In genomic region chr5:135966866-135967265, GRCm38 (mm10) we compare ENCODE assay signal across 12 mouse cellular contexts. TPM values are rescaled to one million over a fixed set of nuclear protein-coding genes. Genes with fewer than 3 reads are reported as not detected.
DNase-seq lines count a peak whose midpoint lies in the region; ATAC-seq and TF ChIP-seq lines count a peak whose summit lies in the region.
"Had no signal": no experiment of that assay in that cellular context is flagged by ENCODE, and none has a peak within 500 bp of the region (broad histone marks: within the 10 kb centered on the region; RNA-seq: fewer than 3 reads in every experiment).

No protein-coding gene starts in this region.

- H3K4me2 ChIP-seq in liver, embryonic 12.5 days, result no peak overlapping the region
- no peak overlapping the region for H3K4me2 ChIP-seq in CH12.LX (ENCODE audit: insufficient read depth, low read depth, poor library complexity, severe bottlenecking)
- no peak overlapping the region for H3K4me2 ChIP-seq in forebrain, embryonic 12.5 days
- H3K4me2 ChIP-seq: heart, embryonic 15.5 days had no signal

- dilution Hi-C loops in CH12.LX (cut with MboI; ENCODE audit: extremely low pct_ligation_motif_present, extremely low pct_unique_long_range_greater_than_20kb, low sequenced_read_pairs), result no loop called here

- H3K4me3 ChIP-seq in gastrocnemius, adult 2 months, result no peak overlapping the region
- H3K4me3 ChIP-seq in liver, adult 2 months (ENCODE audit: insufficient read depth, low read depth, low read length), result no peak overlapping the region
- no peak overlapping the region for H3K4me3 ChIP-seq in liver, embryonic 12.5 days
- H3K4me3 ChIP-seq in CH12.LX (replicated peaks in 1 of 3; ENCODE audit: low read depth in 2 of 3, low read length in 2 of 3, poor library complexity in 1 of 3), result no peak overlapping the region
- no peak overlapping the region for H3K4me3 ChIP-seq in forebrain, embryonic 12.5 days (replicated peaks)
- H3K4me3 ChIP-seq: heart, embryonic 15.5 days had no signal

- TF ChIP-seq POLR2A in liver, adult 2 months (IDR thresholded peaks at IDR 0.05; ENCODE audit: extremely low read depth, insufficient read depth, low read length), result no peak
- no peak for TF ChIP-seq POLR2A in CH12.LX (IDR thresholded peaks at IDR 0.05; ENCODE audit: low read depth, low read length)

- H3K27me3 ChIP-seq in liver, adult 2 months (ENCODE audit: control insufficient read depth, insufficient read depth, low read length), result no peaks in the 10 kb centered on the region
- peaks cover 14% of the 10 kb centered on the region for H3K27me3 ChIP-seq in liver, embryonic 12.5 days (replicated peaks)
- H3K27me3 ChIP-seq in CH12.LX (replicated peaks), result peaks cover 19% of the 10 kb centered on the region
- H3K27me3 ChIP-seq in forebrain, embryonic 12.5 days, result peaks cover 12% of the 10 kb centered on the region
- H3K27me3 ChIP-seq: heart, embryonic 15.5 days had no signal

- H3K9ac ChIP-seq in liver, adult 2 months (ENCODE audit: low read depth, low read length), result no peak overlapping the region
- no peak overlapping the region for H3K9ac ChIP-seq in liver, embryonic 12.5 days
- H3K9ac ChIP-seq in CH12.LX (ENCODE audit: insufficient read depth, low read depth), result no peak overlapping the region
- no peak overlapping the region for H3K9ac ChIP-seq in forebrain, embryonic 12.5 days
- H3K9ac ChIP-seq: heart, embryonic 15.5 days had no signal

- peak; percentile 54 for TF ChIP-seq CTCF in gastrocnemius, adult 2 months (IDR thresholded peaks at IDR 0.05)
- peak; percentile 57 for TF ChIP-seq CTCF in liver, adult 2 months (IDR thresholded peaks at IDR 0.05; ENCODE audit: low read depth, low read length)
- peak; percentile 35 to 56; a peak in 3 of 4 replicates for TF ChIP-seq CTCF in CH12.LX (conservative IDR thresholded peaks at IDR 0.05 in 1 of 2, IDR thresholded peaks at IDR 0.05 in 1 of 2; ENCODE audit: low read depth in 2 of 2, low read length in 2 of 2)

- 0 out of 2 replicates have a peak, but pooled peaks cover 1% of the 10 kb centered on the region for H3K4me1 ChIP-seq in liver, adult 2 months (ENCODE audit: control insufficient read depth, insufficient read depth, low read length)
- H3K4me1 ChIP-seq in liver, embryonic 12.5 days, result peaks cover 20% of the 10 kb centered on the region
- H3K4me1 ChIP-seq in CH12.LX (ENCODE audit: control insufficient read depth in 1 of 2, insufficient read depth in 2 of 2), result peaks cover 6 to 10% of the 10 kb centered on the region in 2 experiments; a peak in 2 of 4 replicates
- H3K4me1 ChIP-seq in forebrain, embryonic 12.5 days, result peaks cover 11% of the 10 kb centered on the region

- DNase-seq in gastrocnemius, adult 2 months, result no peak
- DNase-seq in gastrocnemius, postnatal 36 days, result no peak
- DNase-seq in liver, adult 2 months (ENCODE audit: extremely low read depth, low read depth, low spot score), result no peak
- DNase-seq in CH12.LX (ENCODE audit: extremely low read depth), result peak; percentile 33
- DNase-seq in induced T-regulatory cell, adult 2 months (ENCODE audit: low read depth), result peak; percentile 77
- DNase-seq in cerebellum, adult 9-10 months, result no peak
- DNase-seq: midbrain, embryonic 14.5 days had no signal

- in situ Hi-C loops in CH12.LX (cut with MboI; ENCODE audit: low pct_ligation_motif_present, low pct_unique_long_range_greater_than_20kb, low sequenced_read_pairs), result no loop called here

- no peaks in the 10 kb centered on the region for H3K79me2 ChIP-seq in liver, adult 2 months (ENCODE audit: control insufficient read depth, insufficient read depth, low read length)
- H3K79me2 ChIP-seq in CH12.LX (replicated peaks; ENCODE audit: control insufficient read depth, extremely low read depth, insufficient read depth, poor library complexity, severe bottlenecking), result no peaks in the 10 kb centered on the region

- H3K27ac ChIP-seq in gastrocnemius, adult 2 months, result no peak overlapping the region
- H3K27ac ChIP-seq in liver, adult 2 months (replicated peaks; ENCODE audit: insufficient read depth, low read depth, low read length), result no peak overlapping the region
- H3K27ac ChIP-seq in liver, embryonic 12.5 days, result no peak overlapping the region
- no peak overlapping the region for H3K27ac ChIP-seq in CH12.LX (ENCODE audit: insufficient read depth, low read depth)
- no peak overlapping the region for H3K27ac ChIP-seq in forebrain, embryonic 12.5 days
- H3K27ac ChIP-seq: heart, embryonic 15.5 days had no signal

- intact Hi-C loops in gastrocnemius, adult 2 months (cut with DNase I), result no loop called here
- intact Hi-C loops in gastrocnemius, postnatal 36 days (cut with DNase I), result no loop called here

- ATAC-seq in liver, embryonic 12.5 days, result no peak
- ATAC-seq in forebrain, embryonic 12.5 days (ENCODE audit: low FRiP score), result no peak

- H3K9me3 ChIP-seq in liver, embryonic 12.5 days (replicated peaks), result no peaks in the 10 kb centered on the region
- no peaks in the 10 kb centered on the region for H3K9me3 ChIP-seq in CH12.LX (replicated peaks; ENCODE audit: low read length)
- no peaks in the 10 kb centered on the region for H3K9me3 ChIP-seq in forebrain, embryonic 12.5 days
- H3K9me3 ChIP-seq: heart, embryonic 15.5 days had no signal

- no peaks in the 10 kb centered on the region for H3K36me3 ChIP-seq in liver, adult 2 months (ENCODE audit: control insufficient read depth, insufficient read depth, low read length)
- H3K36me3 ChIP-seq in liver, embryonic 12.5 days, result no peaks in the 10 kb centered on the region
- no peaks in the 10 kb centered on the region for H3K36me3 ChIP-seq in CH12.LX (replicated peaks in 1 of 2; ENCODE audit: control insufficient read depth in 1 of 2, insufficient read depth in 1 of 2, low read length in 1 of 2)
- no peaks in the 10 kb centered on the region for H3K36me3 ChIP-seq in forebrain, embryonic 12.5 days (replicated peaks)
- H3K36me3 ChIP-seq: heart, embryonic 15.5 days had no signal

- TF ChIP-seq EP300 in CH12.LX (IDR thresholded peaks at IDR 0.05; ENCODE audit: low read length), result no peak

- no peak for TF ChIP-seq RAD21 in CH12.LX (IDR thresholded peaks at IDR 0.05; ENCODE audit: low read depth, low read length)

- WGBS in liver, adult 2 months, result 57% methylated on average over 9 of the region's 9 CpGs
- WGBS in liver, embryonic 12.5 days (ENCODE audit: insufficient replicate concordance), result 52% methylated on average over 9 of the region's 9 CpGs
- 71% methylated on average over 9 of the region's 9 CpGs for WGBS in forebrain, embryonic 12.5 days

TF ChIP-seq in CH12.LX, 34 proteins besides CTCF, POLR2A, EP300 and RAD21:
- no peak for TF ChIP-seq TCF12 (IDR thresholded peaks at IDR 0.05; ENCODE audit: low read depth, low read length)
- TF ChIP-seq SMC3 (IDR thresholded peaks at IDR 0.05; ENCODE audit: low read depth, low read length), result peak; percentile 18
- TF ChIP-seq IRF4 (IDR thresholded peaks at IDR 0.05; ENCODE audit: low read depth, low read length), result no peak

RNA-seq across cellular contexts. Expression of gene Ssc4d, which starts 7.5 kb away (rescaled TPM):
- total RNA-seq in gastrocnemius, adult 2 months (2021), result under 1 TPM; 0.22 to 0.59 TPM
- total RNA-seq in gastrocnemius, postnatal 36 days (2021), result 1 to 10 TPM in 1 of 2 experiments, under 1 TPM in 1; 0.57 to 1.1 TPM
- total RNA-seq in liver, adult 2 months (2014; rRNA removed), result 4.0 and 4.8 TPM in 2 replicates
- 5.8 and 6.5 TPM in 2 replicates for polyA plus RNA-seq in liver, adult 2 months (2012; rRNA removed)
- 2.0 TPM in 2 replicates for polyA plus RNA-seq in liver, embryonic 12.5 days (2016; fragmentation: Nextera tagmentation; extraction: Ambion mirVana)
- total RNA-seq in CH12.LX (2012; rRNA removed) (1.7 and 2.0 TPM in 2 replicates), CH12.LX (2014; rRNA removed) (1.8 and 2.9 TPM in 2 replicates)
- polyA plus RNA-seq in CH12.LX (2012; ENCODE audit: insufficient read length, low read depth), result 1.8 and 1.9 TPM in 2 replicates
- 1.1 and 1.7 TPM in 2 replicates for polyA plus RNA-seq in forebrain, embryonic 12.5 days (2016; fragmentation: Nextera tagmentation; extraction: Ambion mirVana)

RNA-seq across cellular contexts. Expression of gene Zp3, which starts 13.0 kb away (rescaled TPM):
- not detected for total RNA-seq in gastrocnemius, adult 2 months (2021)
- not detected for total RNA-seq in gastrocnemius, postnatal 36 days (2021)
- total RNA-seq in liver, adult 2 months (2014; rRNA removed), result not detected in 2 replicates
- not detected in 2 replicates for polyA plus RNA-seq in liver, adult 2 months (2012; rRNA removed)
- not detected in 2 replicates for polyA plus RNA-seq in liver, embryonic 12.5 days (2016; fragmentation: Nextera tagmentation; extraction: Ambion mirVana)
- total RNA-seq in CH12.LX (2012; rRNA removed), result 0.13 TPM in 1 of 2 replicates, not detected in the other
- not detected in 2 replicates for total RNA-seq in CH12.LX (2014; rRNA removed)
- polyA plus RNA-seq in CH12.LX (2012; ENCODE audit: insufficient read length, low read depth), result not detected in 2 replicates
- 0.28 TPM in 1 of 2 replicates, not detected in the other for polyA plus RNA-seq in forebrain, embryonic 12.5 days (2016; fragmentation: Nextera tagmentation; extraction: Ambion mirVana)
- polyA plus RNA-seq: embryonic facial prominence, embryonic 11.5 days; heart, embryonic 15.5 days; kidney, embryonic 14.5 days; midbrain, embryonic 14.5 days had no signal

RNA-seq across cellular contexts. Expression of gene Dtx2, which starts 27.7 kb away (rescaled TPM):
- total RNA-seq in gastrocnemius, adult 2 months (2021), result 1 to 10 TPM; 6.5 to 8.2 TPM
- 1 to 10 TPM; 6.0 to 6.4 TPM for total RNA-seq in gastrocnemius, postnatal 36 days (2021)
- 1.0 and 1.9 TPM in 2 replicates for total RNA-seq in liver, adult 2 months (2014; rRNA removed)
- polyA plus RNA-seq in liver, adult 2 months (2012; rRNA removed), result 4.3 and 7.1 TPM in 2 replicates
- 11.3 and 12.5 TPM in 2 replicates for polyA plus RNA-seq in liver, embryonic 12.5 days (2016; fragmentation: Nextera tagmentation; extraction: Ambion mirVana)
- total RNA-seq in CH12.LX (2012; rRNA removed), result 20.4 and 22.0 TPM in 2 replicates
- total RNA-seq in CH12.LX (2014; rRNA removed), result 14.0 and 16.0 TPM in 2 replicates
- polyA plus RNA-seq in CH12.LX (2012; ENCODE audit: insufficient read length, low read depth), result 35.1 and 43.7 TPM in 2 replicates
- 29.7 and 32.9 TPM in 2 replicates for polyA plus RNA-seq in forebrain, embryonic 12.5 days (2016; fragmentation: Nextera tagmentation; extraction: Ambion mirVana)

RNA-seq across cellular contexts. Expression of gene Ywhag, which starts 32.5 kb away (rescaled TPM):
- 100 to 1,000 TPM; 289 to 303 TPM for total RNA-seq in gastrocnemius, adult 2 months (2021)
- 100 to 1,000 TPM; 297 to 301 TPM for total RNA-seq in gastrocnemius, postnatal 36 days (2021)
- total RNA-seq in liver, adult 2 months (2014; rRNA removed), result 23.0 and 30.9 TPM in 2 replicates
- polyA plus RNA-seq in liver, adult 2 months (2012; rRNA removed), result 42.4 and 50.4 TPM in 2 replicates
- polyA plus RNA-seq in liver, embryonic 12.5 days (2016; fragmentation: Nextera tagmentation; extraction: Ambion mirVana), result 121 and 128 TPM in 2 replicates
- 77.3 and 89.2 TPM in 2 replicates for total RNA-seq in CH12.LX (2012; rRNA removed)
- 46.4 and 55.3 TPM in 2 replicates for total RNA-seq in CH12.LX (2014; rRNA removed)
- polyA plus RNA-seq in CH12.LX (2012; ENCODE audit: insufficient read length, low read depth), result 233 and 239 TPM in 2 replicates
- 410 and 460 TPM in 2 replicates for polyA plus RNA-seq in forebrain, embryonic 12.5 days (2016; fragmentation: Nextera tagmentation; extraction: Ambion mirVana)

Comparison
In these comparisons a context has a peak if more than half of its experiments do, and no peak if none do; other contexts are left out.
1. DNase-seq: peak in CH12.LX (single experiment) and induced T-regulatory cell, adult 2 months (single experiment); none in gastrocnemius, adult 2 months (single experiment), gastrocnemius, postnatal 36 days (0 of 2), liver, adult 2 months (single experiment) and cerebellum, adult 9-10 months (single experiment).
2. Peak in every context shown above with its lines, with median percentiles within 50 percentile points of each other: CTCF ChIP-seq.